8 mouse cellular contexts compared by ENCODE assay signal in genomic region chr7:138919156-138919944, GRCm38 (mm10). TPM values are rescaled to one million over a fixed set of nuclear protein-coding genes. Genes with fewer than 3 reads are reported as not detected.
DNase-seq lines count a peak whose midpoint lies in the region; ATAC-seq lines count a peak whose summit lies in the region.

No protein-coding gene starts in this region.

- no peak overlapping the region for H3K27ac ChIP-seq in forebrain, embryonic 13.5 days
- no peak overlapping the region for H3K27ac ChIP-seq in limb, embryonic 11.5 days (replicated peaks; ENCODE audit: low read depth, low read length)
- no peak overlapping the region for H3K27ac ChIP-seq in midbrain, embryonic 11.5 days (ENCODE audit: low read depth, low read length)

- H3K9ac ChIP-seq in forebrain, embryonic 13.5 days: peak overlapping the region; percentile 41
- H3K9ac ChIP-seq in limb, embryonic 11.5 days (ENCODE audit: low read length): no peak overlapping the region
- peak overlapping the region; percentile 46 for H3K9ac ChIP-seq in midbrain, embryonic 11.5 days (ENCODE audit: low read length)

- H3K4me1 ChIP-seq in forebrain, embryonic 13.5 days: peaks cover 11% of the 10 kb centered on the region
- no peaks in the 10 kb centered on the region for H3K4me1 ChIP-seq in limb, embryonic 11.5 days (ENCODE audit: control insufficient read depth, insufficient read depth, low read length)
- peaks cover 2% of the 10 kb centered on the region; the same call in 1 of the 2 replicates for H3K4me1 ChIP-seq in midbrain, embryonic 11.5 days (ENCODE audit: control insufficient read depth, insufficient read depth, low read length)

- 5% methylated on average over 26 of the region's 26 CpGs for WGBS in forebrain, embryonic 13.5 days
- WGBS in limb, embryonic 11.5 days: 2% methylated on average over 26 of the region's 26 CpGs
- 6% methylated on average over 26 of the region's 26 CpGs for WGBS in midbrain, embryonic 11.5 days

- no peaks in the 10 kb centered on the region for H3K36me3 ChIP-seq in forebrain, embryonic 13.5 days (ENCODE audit: poor library complexity, severe bottlenecking)
- no peaks in the 10 kb centered on the region for H3K36me3 ChIP-seq in limb, embryonic 11.5 days (ENCODE audit: control insufficient read depth, insufficient read depth, low read length)
- H3K36me3 ChIP-seq in midbrain, embryonic 11.5 days (ENCODE audit: control insufficient read depth, insufficient read depth, low read length): no peaks in the 10 kb centered on the region

- H3K27me3 ChIP-seq in forebrain, embryonic 13.5 days: no peaks in the 10 kb centered on the region; the same call in 1 of the 2 replicates
- H3K27me3 ChIP-seq in limb, embryonic 11.5 days (ENCODE audit: control insufficient read depth, insufficient read depth, low read length): no peaks in the 10 kb centered on the region
- no peaks in the 10 kb centered on the region for H3K27me3 ChIP-seq in midbrain, embryonic 11.5 days (ENCODE audit: control insufficient read depth, insufficient read depth, low read length)

- peak; percentile 49; the same call in 1 of the 2 replicates for ATAC-seq in cerebellum, adult (ENCODE audit: insufficient number of reproducible peaks, low FRiP score, low TSS enrichment)
- no peak for ATAC-seq in forebrain, embryonic 13.5 days
- ATAC-seq in hematopoietic stem cell, adult 5-6 weeks (replicated peaks in 1 of 2; ENCODE audit: insufficient read depth in 1 of 2, low FRiP score in 2 of 2, low TSS enrichment in 1 of 2, low read depth in 1 of 2, poor library complexity in 2 of 2, severe bottlenecking in 2 of 2): peak; percentile 89
- 0 out of 2 replicates have a peak, but pooled peaks have one; percentile 62 for ATAC-seq in limb, embryonic 11.5 days (ENCODE audit: insufficient number of reproducible peaks, low FRiP score, low TSS enrichment, low read depth)
- ATAC-seq in midbrain, embryonic 11.5 days (ENCODE audit: low FRiP score): no peak

- peak overlapping the region; percentile 24 for H3K4me3 ChIP-seq in forebrain, embryonic 13.5 days
- peak overlapping the region; percentile 28 for H3K4me3 ChIP-seq in limb, embryonic 11.5 days (ENCODE audit: low read depth, low read length)
- peak overlapping the region; percentile 22 for H3K4me3 ChIP-seq in midbrain, embryonic 11.5 days (ENCODE audit: low read depth, low read length)

- H3K4me2 ChIP-seq in forebrain, embryonic 13.5 days: peak overlapping the region; percentile 59
- peak overlapping the region; percentile 60 for H3K4me2 ChIP-seq in limb, embryonic 11.5 days (ENCODE audit: low read depth, severe bottlenecking)
- peak overlapping the region; percentile 50 for H3K4me2 ChIP-seq in midbrain, embryonic 11.5 days

- H3K9me3 ChIP-seq in forebrain, embryonic 13.5 days (replicated peaks): no peaks in the 10 kb centered on the region
- no peaks in the 10 kb centered on the region for H3K9me3 ChIP-seq in limb, embryonic 11.5 days (ENCODE audit: control insufficient read depth, low read length)
- H3K9me3 ChIP-seq in midbrain, embryonic 11.5 days (ENCODE audit: control insufficient read depth, low read length): no peaks in the 10 kb centered on the region

- no peak for DNase-seq in cerebellum, adult 9-11 months
- DNase-seq in adrenal gland, postnatal 36 days: peak; percentile 87 to 90
- DNase-seq in limb, embryonic 11.5 days (ENCODE audit: low spot score): peak; percentile 53
- DNase-seq in midbrain, embryonic 11.5 days (ENCODE audit: low spot score, missing footprints): peak; percentile 88
- DNase-seq in spleen, postnatal 10 days (ENCODE audit: low spot score in 2 of 2): peak; percentile 23 to 64

RNA-seq across cellular contexts. Expression of gene Bnip3, which starts 10.0 kb away (rescaled TPM):
- total RNA-seq in adrenal gland, postnatal 36 days (2021): 100 to 1,000 TPM; 147 to 366 TPM
- polyA plus RNA-seq in forebrain, embryonic 13.5 days (2015; fragmentation: Nextera tagmentation; extraction: Ambion mirVana): 58.1 and 61.1 TPM in 2 replicates
- 27.8 and 34.5 TPM in 2 replicates for total RNA-seq in hematopoietic stem cell, adult 5-6 weeks (2017)
- polyA plus RNA-seq in limb, embryonic 11.5 days (2014; fragmentation: Nextera tagmentation; extraction: Ambion mirVana): 111 and 117 TPM in 2 replicates
- polyA plus RNA-seq in midbrain, embryonic 11.5 days (2014; fragmentation: Nextera tagmentation; extraction: Ambion mirVana): 80.0 and 86.1 TPM in 2 replicates

RNA-seq across cellular contexts. Expression of gene Jakmip3, which starts 21.2 kb away (rescaled TPM):
- total RNA-seq in adrenal gland, postnatal 36 days (2021): 1 to 10 TPM; 2.8 to 6.7 TPM
- 0.41 and 1.0 TPM in 2 replicates for polyA plus RNA-seq in forebrain, embryonic 13.5 days (2015; fragmentation: Nextera tagmentation; extraction: Ambion mirVana)
- not detected in 2 replicates for total RNA-seq in hematopoietic stem cell, adult 5-6 weeks (2017)
- 0.35 and 0.45 TPM in 2 replicates for polyA plus RNA-seq in limb, embryonic 11.5 days (2014; fragmentation: Nextera tagmentation; extraction: Ambion mirVana)
- 0.59 and 0.87 TPM in 2 replicates for polyA plus RNA-seq in midbrain, embryonic 11.5 days (2014; fragmentation: Nextera tagmentation; extraction: Ambion mirVana)

Comparison
In these comparisons a context has a peak if more than half of its experiments do, and no peak if none do; other contexts are left out.
1. ATAC-seq: peak in cerebellum, adult (single experiment), hematopoietic stem cell, adult 5-6 weeks (2 of 2) and limb, embryonic 11.5 days (single experiment); none in forebrain, embryonic 13.5 days (single experiment) and midbrain, embryonic 11.5 days (single experiment).
2. Peak in every context shown above with its lines, with median percentiles within 50 percentile points of each other: H3K4me2 ChIP-seq and H3K4me3 ChIP-seq.